Mouse (Mus musculus) embryonic facial prominence, embryonic 14.5 days (tissue): ENCODE results near the gene G2e3. TPM values are rescaled to one million over a fixed set of nuclear protein-coding genes. Genes with fewer than 3 reads are reported as not detected.

Experiments
- ATAC-seq: fragments of 200-750 bp; cut with Nextera tagmentation; 2 replicates; pipeline ENCODE4 v1.8.0; 2017; ENCODE audit warnings: low read depth, moderate number of reproducible peaks, moderate TSS enrichment
- DNase-seq: peaks from one replicate; pipeline ENCODE4 v3.0.0-alpha.2; 2015; ENCODE audit warnings: low spot score
- H3K27ac ChIP-seq: fragments of 300-500 bp; sonication (generic); replicated peaks from 2 replicates; pipeline ENCODE4 v1.5.1; 2014; ENCODE audit warnings: low read depth, mild to moderate bottlenecking, low read length, moderate library complexity
- H3K27me3 ChIP-seq: fragments of 300-500 bp; sonication (generic); replicated peaks from 2 replicates; pipeline ENCODE4 v1.6.1; 2014; ENCODE audit warnings: low read length; ENCODE audit not compliant: control insufficient read depth, insufficient read depth
- H3K36me3 ChIP-seq: fragments of 300-500 bp; sonication (generic); 2 replicates; pipeline ENCODE4 v1.6.1; 2014; ENCODE audit warnings: low read length, mixed read lengths; ENCODE audit not compliant: control insufficient read depth, insufficient read depth
- H3K4me1 ChIP-seq: fragments of 300-500 bp; sonication (generic); 2 replicates; pipeline ENCODE4 v1.6.1; 2014; ENCODE audit warnings: antibody characterized with exemption, low read length; ENCODE audit not compliant: control insufficient read depth, insufficient read depth
- H3K4me2 ChIP-seq: fragments of 300-500 bp; sonication (generic); 2 replicates; pipeline ENCODE4 v1.6.1; 2014; ENCODE audit warnings: low read depth, mild to moderate bottlenecking, low read length, moderate library complexity, mixed read lengths
- H3K4me3 ChIP-seq: fragments of 300-500 bp; sonication (generic); 2 replicates; pipeline ENCODE4 v1.5.1; 2014; ENCODE audit warnings: low read depth, mild to moderate bottlenecking, low read length
- H3K9ac ChIP-seq: fragments of 300-500 bp; sonication (generic); 2 replicates; pipeline ENCODE4 v1.6.1; 2014; ENCODE audit warnings: low read depth, mild to moderate bottlenecking, low read length, moderate library complexity, mixed read lengths
- H3K9me3 ChIP-seq: fragments of 300-500 bp; sonication (generic); 2 replicates; pipeline ENCODE4 v1.6.1; 2016; ENCODE audit warnings: low read length; ENCODE audit not compliant: control insufficient read depth
- WGBS: fragments of 180-500 bp; shearing (Covaris S2); extraction: QIAGEN DNeasy Blood & Tissue Kit; methylation state at CpG from one replicate; pipeline ENCODE4 v1.1.7; 2014; 5-methylcytosine and 5-hydroxymethylcytosine counted together
- polyA plus RNA-seq: library from polyadenylated mRNA; unstranded; fragments of >200 nt; fragmentation: Nextera tagmentation; extraction: Ambion mirVana; gene quantifications from 2 replicates; pipeline ENCODE4 v1.2.1, GENCODE M21; 2014

Gene G2e3
- 23.9 and 27.2 TPM in 2 replicates for polyA plus RNA-seq

- 1% methylated on average over 66 of the region's 70 CpGs for WGBS
- Histone ChIP-seq H3K9ac (peak within 1 kb of the TSS; percentile 74), H3K4me1 (peaks cover 12% of the 10 kb centered on the region), H3K27ac (peak within 1 kb of the TSS; percentile 90), H3K4me3 (peak within 1 kb of the TSS; percentile 59), H3K9me3 (no peaks in the 10 kb centered on the region), H3K36me3 (peaks cover 16% of the 10 kb centered on the region), H3K4me2 (peak within 1 kb of the TSS; percentile 61), H3K27me3 (no peaks in the 10 kb centered on the region)
- DNase-seq (peak; percentile 97), ATAC-seq (peak; percentile 97)
Measured at GRCm38 (mm10) chr12:51347988-51348697, at the start of gene G2e3. G2e3 (plus strand) TSS chr12:51348061.

DNA sequence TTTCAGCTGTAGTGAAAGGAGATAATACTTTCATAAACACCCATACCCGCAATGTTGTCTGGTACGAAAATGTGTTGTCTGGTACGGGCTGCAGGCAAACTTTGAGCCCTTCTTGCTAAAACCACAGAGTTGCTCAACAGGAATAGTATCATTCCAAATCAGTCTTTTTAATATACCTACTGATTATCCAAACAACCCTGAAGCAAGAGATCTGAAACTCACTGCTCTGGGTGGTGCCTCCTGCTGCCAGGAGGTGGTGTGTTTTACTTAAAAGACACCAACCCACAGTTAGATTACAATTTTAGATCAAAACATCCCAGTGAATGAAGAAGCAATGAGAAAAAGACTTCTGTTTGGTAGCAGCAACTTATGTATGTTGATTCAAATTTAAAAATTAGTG is 24.3 kb upstream of the G2e3 start:
- ATAC-seq = peak; percentile 57; the same call in 1 of the 2 replicates
- Histone ChIP-seq H3K4me2 (no peak overlapping the region), H3K27ac (no peak overlapping the region), H3K4me3 (no peak overlapping the region), H3K36me3 (no peaks in the 10 kb centered on the region), H3K9me3 (no peaks in the 10 kb centered on the region), H3K27me3 (no peaks in the 10 kb centered on the region), H3K4me1 (no peaks in the 10 kb centered on the region), H3K9ac (no peak overlapping the region)
- DNase-seq = peak; percentile 43
- 73% methylated on average over 3 of the region's 3 CpGs for WGBS

DNA sequence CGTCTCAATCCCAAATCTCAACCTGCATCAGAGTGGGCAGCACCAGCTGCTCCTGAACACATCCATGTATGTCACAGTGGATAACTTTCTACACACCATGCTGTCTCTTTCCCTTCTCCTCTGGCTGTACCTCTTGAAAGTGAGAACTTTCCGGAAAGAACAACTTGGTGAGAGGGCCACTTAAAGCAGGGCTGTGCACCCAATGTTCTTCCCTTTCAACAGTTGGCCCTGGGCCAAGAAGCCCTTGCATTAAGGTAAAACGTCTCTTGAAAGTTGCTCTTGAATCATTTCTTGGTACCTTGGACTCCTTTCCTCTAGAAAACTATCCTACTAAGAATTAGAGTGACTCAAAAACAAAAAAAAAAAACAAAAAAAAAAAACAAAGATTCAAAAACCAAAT is 21.0 kb upstream of the G2e3 start:
- Histone ChIP-seq H3K9me3 (no peaks in the 10 kb centered on the region), H3K27me3 (no peaks in the 10 kb centered on the region), H3K36me3 (no peaks in the 10 kb centered on the region), H3K27ac (no peak overlapping the region), H3K9ac (no peak overlapping the region), H3K4me3 (no peak overlapping the region), H3K4me2 (no peak overlapping the region), H3K4me1 (no peaks in the 10 kb centered on the region)
- no peak for ATAC-seq
- no peak for DNase-seq
- 75% methylated on average over 3 of the region's 3 CpGs for WGBS

- Histone ChIP-seq H3K36me3 (no peaks in the 10 kb centered on the region), H3K9me3 (no peaks in the 10 kb centered on the region), H3K9ac (no peak overlapping the region), H3K4me1 (no peaks in the 10 kb centered on the region), H3K4me3 (no peak overlapping the region), H3K27ac (no peak overlapping the region), H3K4me2 (no peak overlapping the region), H3K27me3 (no peaks in the 10 kb centered on the region)
- DNase-seq (no peak), ATAC-seq (no peak)
- WGBS = 86% methylated on average over 1 of the region's 1 CpGs
Measured at GRCm38 (mm10) chr12:51337014-51337413, 10.8 kb upstream of the G2e3 start.

- no peaks in the 10 kb centered on the region for H3K27me3 ChIP-seq
- no peak overlapping the region for H3K9ac ChIP-seq
- no peak overlapping the region for H3K27ac ChIP-seq
- ATAC-seq (no peak), DNase-seq (peak; percentile 63)
- peaks cover 12% of the 10 kb centered on the region for H3K4me1 ChIP-seq
- no peak overlapping the region for H3K4me2 ChIP-seq
- H3K36me3 ChIP-seq = no peaks in the 10 kb centered on the region
- WGBS = 36% methylated on average over 4 of the region's 4 CpGs
- H3K4me3 ChIP-seq = no peak overlapping the region
- no peaks in the 10 kb centered on the region for H3K9me3 ChIP-seq
Measured at GRCm38 (mm10) chr12:51346121-51346520, 1.7 kb upstream of the G2e3 start.

DNA sequence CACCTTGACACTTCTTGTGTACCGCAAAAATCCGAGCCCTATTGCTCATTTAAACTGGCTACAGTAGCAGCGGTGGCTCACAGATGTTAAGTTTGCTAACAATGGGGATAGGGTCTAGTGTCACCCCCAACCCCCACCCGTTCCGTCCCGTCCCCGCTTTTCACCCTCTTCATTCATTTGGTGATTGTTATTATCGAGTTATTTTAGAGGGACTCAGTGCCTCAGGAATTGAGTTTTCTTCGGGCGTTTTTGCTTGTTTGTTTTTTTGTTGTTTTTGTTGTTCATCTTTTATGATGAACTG is 787 bp downstream of the G2e3 start:
- no peaks in the 10 kb centered on the region for H3K9me3 ChIP-seq
- peak overlapping the region; percentile 90 for H3K27ac ChIP-seq
- H3K36me3 ChIP-seq = peaks cover 21% of the 10 kb centered on the region
- peak overlapping the region; percentile 59 for H3K4me3 ChIP-seq
- H3K4me1 ChIP-seq = peaks cover 12% of the 10 kb centered on the region
- peak overlapping the region; percentile 61 for H3K4me2 ChIP-seq
- DNase-seq (peak; percentile 60), ATAC-seq (peak; percentile 17)
- H3K9ac ChIP-seq = peak overlapping the region; percentile 74
- 2% methylated on average over 10 of the region's 10 CpGs for WGBS
- H3K27me3 ChIP-seq = no peaks in the 10 kb centered on the region

- WGBS = 74% methylated on average over 8 of the region's 8 CpGs
- H3K4me1 ChIP-seq = peaks cover 7% of the 10 kb centered on the region; the same call in 1 of the 2 replicates
- DNase-seq = peak; percentile 18
- peaks cover 80% of the 10 kb centered on the region for H3K36me3 ChIP-seq
- H3K27me3 ChIP-seq = no peaks in the 10 kb centered on the region
- H3K4me3 ChIP-seq = no peak overlapping the region
- no peak overlapping the region for H3K9ac ChIP-seq
- no peak overlapping the region for H3K27ac ChIP-seq
- H3K4me2 ChIP-seq = no peak overlapping the region
- no peak; the same call in 1 of the 2 replicates for ATAC-seq
- no peaks in the 10 kb centered on the region for H3K9me3 ChIP-seq
Measured at GRCm38 (mm10) chr12:51355296-51355695, 7.4 kb downstream of the G2e3 start.

DNA sequence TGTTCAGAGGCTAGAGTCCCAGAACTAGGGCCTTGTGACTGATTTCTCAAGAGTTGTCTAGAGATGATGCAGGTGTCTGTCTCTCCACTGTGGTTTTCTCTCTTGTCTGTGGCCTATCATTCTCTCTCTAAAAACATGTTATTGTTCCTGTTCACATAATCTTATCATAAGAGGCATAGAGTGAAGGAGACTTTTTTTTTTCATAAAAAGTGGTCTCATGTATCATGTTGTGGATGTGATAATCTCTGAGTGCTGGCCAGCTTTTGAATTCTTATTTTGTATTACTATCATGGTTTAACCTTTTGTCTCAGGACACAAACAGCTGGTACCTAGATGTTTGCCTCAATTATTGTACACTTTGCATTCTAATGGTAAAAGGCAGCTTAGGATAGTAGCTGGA is 13.4 kb downstream of the G2e3 start:
- DNase-seq = no peak
- no peak overlapping the region for H3K9ac ChIP-seq
- ATAC-seq = no peak
- peaks cover 84% of the 10 kb centered on the region for H3K36me3 ChIP-seq
- H3K4me3 ChIP-seq = no peak overlapping the region
- no peak overlapping the region for H3K27ac ChIP-seq
- H3K27me3 ChIP-seq = no peaks in the 10 kb centered on the region
- H3K4me1 ChIP-seq = no peaks in the 10 kb centered on the region
- no peaks in the 10 kb centered on the region for H3K9me3 ChIP-seq
- no peak overlapping the region for H3K4me2 ChIP-seq

- H3K4me2 ChIP-seq = no peak overlapping the region
- 98% methylated on average over 1 of the region's 1 CpGs for WGBS
- H3K4me1 ChIP-seq = no peaks in the 10 kb centered on the region
- H3K27me3 ChIP-seq = no peaks in the 10 kb centered on the region
- no peaks in the 10 kb centered on the region for H3K9me3 ChIP-seq
- no peak for ATAC-seq
- no peak overlapping the region for H3K27ac ChIP-seq
- DNase-seq = no peak
- H3K4me3 ChIP-seq = no peak overlapping the region
- H3K36me3 ChIP-seq = peaks cover 85% of the 10 kb centered on the region
- no peak overlapping the region for H3K9ac ChIP-seq
Measured at GRCm38 (mm10) chr12:51362898-51363297, 15.0 kb downstream of the G2e3 start.
